Mouse (Mus musculus): Measurements from ENCODE around the gene Pdcd2l.
A peak's percentile ranks its signal among the peaks of the same experiment; 100 is the strongest.
"Not testable (repeated sequence)": the region's sequence is repeated elsewhere in the genome, so short reads cannot be mapped to it uniquely, and the experiment has no call there.

The Pdcd2l gene

GRCm38 (mm10) chr7:34208027-34208745 lies 11.7 kb upstream of the Pdcd2l start:
- no peak for DNase-seq

- no peak for DNase-seq
These were observed 9.9 kb upstream of the Pdcd2l start for GRCm38 (mm10) chr7:34206331-34206730.

GRCm38 (mm10) chr7:34202147-34202546 lies 5.7 kb upstream of the Pdcd2l start:
- DNase-seq: not testable (repeated sequence)

GRCm38 (mm10) chr7:34200829-34201228 lies 4.4 kb upstream of the Pdcd2l start:
- no peak for DNase-seq

- DNase-seq: no peak
These were observed 1.9 kb upstream of the Pdcd2l start for GRCm38 (mm10) chr7:34198346-34198745.

- DNase-seq: no peak
These were observed 829 bp downstream of the Pdcd2l start for GRCm38 (mm10) chr7:34195632-34196031.

GRCm38 (mm10) chr7:34192825-34193224 lies 3.6 kb downstream of the Pdcd2l start:
- DNase-seq: peak; percentile 95

GRCm38 (mm10) chr7:34189376-34189989 lies 7.0 kb downstream of the Pdcd2l start:
- DNase-seq: no peak

- peak; percentile 85 for DNase-seq
These were observed 12.7 kb downstream of the Pdcd2l start for GRCm38 (mm10) chr7:34183794-34184193.

- peak; percentile 80 for DNase-seq
These were observed 13.1 kb downstream of the Pdcd2l start for GRCm38 (mm10) chr7:34183356-34183755.

GRCm38 (mm10) chr7:34176241-34176640 lies 20.2 kb downstream of the Pdcd2l start:
- not testable (repeated sequence) for DNase-seq

GRCm38 (mm10) chr7:34172251-34172650 lies 24.2 kb downstream of the Pdcd2l start:
- DNase-seq: no peak

- no peak for DNase-seq
These were observed 27.0 kb downstream of the Pdcd2l start, which contains the start of gene Uba2 for GRCm38 (mm10) chr7:34169454-34169853. Gene Uba2, minus strand, starts transcription at chr7:34169599.

- DNase-seq: peak; percentile 99
These were observed 27.8 kb downstream of the Pdcd2l start for GRCm38 (mm10) chr7:34168470-34169251.

GRCm38 (mm10) chr7:34167766-34168469 lies 28.5 kb downstream of the Pdcd2l start:
- no peak for DNase-seq

GRCm38 (mm10) chr7:34166850-34167249 lies 29.6 kb downstream of the Pdcd2l start:
- no peak for DNase-seq

GRCm38 (mm10) chr7:34165999-34166398 lies 30.5 kb downstream of the Pdcd2l start:
- DNase-seq: no peak

- DNase-seq: no peak
These were observed 31.8 kb downstream of the Pdcd2l start for GRCm38 (mm10) chr7:34164671-34165070.

GRCm38 (mm10) chr7:34159167-34159566 lies 37.3 kb downstream of the Pdcd2l start:
- DNase-seq: no peak

GRCm38 (mm10) chr7:34157994-34158393 lies 38.5 kb downstream of the Pdcd2l start:
- DNase-seq: no peak

- no peak for DNase-seq
These were observed 49.3 kb downstream of the Pdcd2l start for GRCm38 (mm10) chr7:34147193-34147592.

GRCm38 (mm10) chr7:34141123-34141522 lies 55.3 kb downstream of the Pdcd2l start:
- DNase-seq: no peak

- DNase-seq: no peak
These were observed 57.0 kb downstream of the Pdcd2l start for GRCm38 (mm10) chr7:34139493-34139892.

Data from heart, adult 11 months (tissue).